Mouse (Mus musculus) CD8-positive naive resting alpha-beta T cell, adult 2 months (primary cell): ENCODE results near the gene Zfp13.
"Not testable (repeated sequence)": the region's sequence is repeated elsewhere in the genome, so short reads cannot be mapped to it uniquely, and the experiment has no call there.

Experiments
- DNase-seq, 2 experiments: peaks; one replicate each; pipeline ENCODE4 v3.0.0; 2022; ENCODE audit warnings: low read depth in 2 of 2, low spot score in 2 of 2

The Zfp13 gene

GRCm38 (mm10) chr17:23533591-23534490 is 65.4 kb downstream of the Zfp13 start:
- DNase-seq, result not testable (repeated sequence)

DNA sequence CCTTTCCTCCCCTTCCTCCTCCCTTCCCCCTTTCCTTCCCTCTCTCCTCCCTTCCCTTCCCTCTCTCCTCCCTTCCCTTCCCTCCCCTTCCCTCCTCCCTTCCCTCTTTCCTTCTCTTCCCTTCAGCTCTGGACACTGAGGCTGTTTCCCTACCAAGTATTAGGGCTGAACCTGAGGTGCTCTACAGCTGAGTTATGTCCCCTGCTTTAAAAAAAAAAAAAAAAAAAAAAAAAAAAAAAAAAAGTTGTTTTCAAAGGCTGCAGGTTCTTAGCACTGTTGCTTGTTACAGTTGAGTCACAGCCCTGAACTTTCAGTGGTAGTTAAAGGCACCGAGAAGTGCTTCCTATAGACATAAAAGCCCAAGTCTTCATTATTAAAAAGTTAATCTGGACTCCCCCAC is 67.9 kb downstream of the Zfp13 start:
- DNase-seq, result not testable (repeated sequence)
